Comparison of ENCODE assay signal across 23 mouse cellular contexts in genomic region chr5:138953986-138954385, GRCm38 (mm10). TPM values are rescaled to one million over a fixed set of nuclear protein-coding genes. Genes with fewer than 3 reads are reported as not detected.
DNase-seq lines count a peak whose midpoint lies in the region; ATAC-seq and TF ChIP-seq lines count a peak whose summit lies in the region.
"Had no signal": no experiment of that assay in that cellular context is flagged by ENCODE, and none has a peak within 500 bp of the region (broad histone marks: within the 10 kb centered on the region; RNA-seq: fewer than 3 reads in every experiment).

No protein-coding gene starts in this region.

- no peak for TF ChIP-seq POLR2A in heart, adult 2 months (IDR thresholded peaks at IDR 0.05; ENCODE audit: insufficient read depth, low read depth, low read length)

- no peaks in the 10 kb centered on the region for H3K79me2 ChIP-seq in heart, adult 2 months (replicated peaks; ENCODE audit: control insufficient read depth, insufficient read depth, low read length)

- H3K27me3 ChIP-seq in heart, embryonic 16.5 days (ENCODE audit: control insufficient read depth, insufficient read depth, low read length): no peaks in the 10 kb centered on the region
- H3K27me3 ChIP-seq in heart, adult 2 months (ENCODE audit: control insufficient read depth, insufficient read depth, low read length): no peaks in the 10 kb centered on the region
- 0 out of 2 replicates have a peak, but pooled peaks cover 4% of the 10 kb centered on the region for H3K27me3 ChIP-seq in embryonic facial prominence, embryonic 10.5 days (replicated peaks; ENCODE audit: low read depth, poor library complexity, severe bottlenecking)
- H3K27me3 ChIP-seq in forebrain, embryonic 11.5 days (ENCODE audit: control insufficient read depth, insufficient read depth, low read length): no peaks in the 10 kb centered on the region
- H3K27me3 ChIP-seq: CH12.LX; forebrain, embryonic 12.5 days; Patski had no signal

- ATAC-seq in heart, embryonic 16.5 days (replicated peaks; ENCODE audit: extremely low read depth, insufficient read depth, low FRiP score): no peak
- no peak for ATAC-seq in forebrain, embryonic 11.5 days (replicated peaks; ENCODE audit: low FRiP score)
- ATAC-seq: activated CD4-positive, CD25-positive, alpha-beta regulatory T cell, adult 4 months; forebrain, embryonic 16.5 days; hindbrain, embryonic 16.5 days; inflammation-experienced regulatory T-cells, adult 6 months; Patski had no signal

- no peak for TF ChIP-seq EP300 in heart, adult 2 months (IDR thresholded peaks at IDR 0.05; ENCODE audit: insufficient read depth, low read depth, low read length)

- no peak for TF ChIP-seq CTCF in heart, adult 2 months (IDR thresholded peaks at IDR 0.05)

- no peaks in the 10 kb centered on the region for H3K36me3 ChIP-seq in heart, embryonic 16.5 days (ENCODE audit: control insufficient read depth, insufficient read depth)
- H3K36me3 ChIP-seq in heart, adult 2 months (ENCODE audit: control insufficient read depth, insufficient read depth, low read length): no peaks in the 10 kb centered on the region
- no peaks in the 10 kb centered on the region for H3K36me3 ChIP-seq in embryonic facial prominence, embryonic 10.5 days (replicated peaks)
- no peaks in the 10 kb centered on the region for H3K36me3 ChIP-seq in forebrain, embryonic 11.5 days (ENCODE audit: control insufficient read depth, insufficient read depth, low read length)
- H3K36me3 ChIP-seq: forebrain, embryonic 12.5 days; hindbrain, embryonic 12.5 days had no signal

- no peaks in the 10 kb centered on the region for H3K9me3 ChIP-seq in heart, embryonic 16.5 days (replicated peaks; ENCODE audit: control insufficient read depth, low read length)
- no peaks in the 10 kb centered on the region for H3K9me3 ChIP-seq in embryonic facial prominence, embryonic 10.5 days
- no peaks in the 10 kb centered on the region for H3K9me3 ChIP-seq in forebrain, embryonic 11.5 days (ENCODE audit: control insufficient read depth, low read length)
- H3K9me3 ChIP-seq: forebrain, embryonic 12.5 days; hindbrain, embryonic 12.5 days had no signal

- H3K4me2 ChIP-seq in heart, embryonic 16.5 days (ENCODE audit: low read depth, low read length): no peak overlapping the region
- no peak overlapping the region for H3K4me2 ChIP-seq in forebrain, embryonic 11.5 days (ENCODE audit: low read depth, low read length, severe bottlenecking)
- H3K4me2 ChIP-seq: forebrain, embryonic 12.5 days; heart, embryonic 11.5 days; hindbrain, embryonic 12.5 days had no signal

- peak overlapping the region; percentile 2; the same call in 1 of the 2 replicates for H3K9ac ChIP-seq in heart, embryonic 16.5 days (ENCODE audit: low read length)
- H3K9ac ChIP-seq in heart, adult 2 months (ENCODE audit: low read depth, low read length): no peak overlapping the region
- H3K9ac ChIP-seq in forebrain, embryonic 11.5 days (ENCODE audit: low read length): no peak overlapping the region
- H3K9ac ChIP-seq: forebrain, embryonic 12.5 days; hindbrain, embryonic 12.5 days had no signal

- DNase-seq in heart, adult 2 months: no peak
- peak; percentile 36 for DNase-seq in adrenal gland, postnatal 10 days
- DNase-seq in embryonic facial prominence, embryonic 10.5 days (ENCODE audit: low spot score): no peak
- no peak for DNase-seq in forebrain, embryonic 11.5 days (ENCODE audit: low spot score)
- no peak for DNase-seq in urinary bladder, adult 2 months (ENCODE audit: low spot score)
- DNase-seq: cerebellum, adult 11-12 months; cerebellum, adult 9-10 months; cerebellum, postnatal 36 days; gastrocnemius, postnatal 10 days; heart, adult 18-20 months; heart, postnatal 10 days; heart, postnatal 4 days; kidney, adult 11 months had no signal

- H3K4me3 ChIP-seq in heart, embryonic 16.5 days (ENCODE audit: low read length): no peak overlapping the region
- no peak overlapping the region for H3K4me3 ChIP-seq in heart, adult 2 months
- no peak overlapping the region for H3K4me3 ChIP-seq in embryonic facial prominence, embryonic 10.5 days
- no peak overlapping the region for H3K4me3 ChIP-seq in forebrain, embryonic 11.5 days (ENCODE audit: low read depth, low read length)
- H3K4me3 ChIP-seq: forebrain, embryonic 12.5 days; hindbrain, embryonic 12.5 days had no signal

- peaks cover 23% of the 10 kb centered on the region for H3K4me1 ChIP-seq in heart, embryonic 16.5 days (ENCODE audit: control insufficient read depth, insufficient read depth, low read length)
- no peaks in the 10 kb centered on the region for H3K4me1 ChIP-seq in heart, adult 2 months (ENCODE audit: control insufficient read depth, insufficient read depth, low read length)
- H3K4me1 ChIP-seq in embryonic facial prominence, embryonic 10.5 days: peaks cover 41% of the 10 kb centered on the region
- H3K4me1 ChIP-seq in forebrain, embryonic 11.5 days (replicated peaks; ENCODE audit: control insufficient read depth, insufficient read depth, low read length): no peaks in the 10 kb centered on the region

- WGBS in heart, embryonic 16.5 days: 78% methylated on average over 7 of the region's 7 CpGs
- WGBS in heart, adult 2 months: 87% methylated on average over 7 of the region's 7 CpGs
- WGBS in embryonic facial prominence, embryonic 10.5 days: 67% methylated on average over 7 of the region's 7 CpGs
- WGBS in forebrain, embryonic 11.5 days: 79% methylated on average over 7 of the region's 7 CpGs

- intact Hi-C loops in heart, adult 2 months (cut with DNase I): no loop called here

- no peak overlapping the region for H3K27ac ChIP-seq in heart, embryonic 16.5 days (ENCODE audit: low read length)
- H3K27ac ChIP-seq in heart, adult 2 months: no peak overlapping the region
- peak overlapping the region; percentile 40 for H3K27ac ChIP-seq in embryonic facial prominence, embryonic 10.5 days (replicated peaks)
- no peak overlapping the region for H3K27ac ChIP-seq in forebrain, embryonic 11.5 days (ENCODE audit: low read depth, low read length)
- H3K27ac ChIP-seq: forebrain, embryonic 12.5 days; hindbrain, embryonic 12.5 days had no signal

RNA-seq across cellular contexts. Expression of gene Pdgfa, which starts 43.2 kb away (rescaled TPM):
- polyA plus RNA-seq in heart, embryonic 16.5 days (2015; fragmentation: Nextera tagmentation; extraction: Ambion mirVana): 54.0 and 56.0 TPM in 2 replicates
- 10 to 100 TPM; 19.6 to 20.7 TPM for total RNA-seq in heart, adult 2 months (2021)
- 13.2 and 14.2 TPM in 2 replicates for polyA plus RNA-seq in heart, adult 2 months (2012; rRNA removed)
- 10 to 100 TPM; 22.0 to 23.3 TPM for total RNA-seq in adrenal gland, postnatal 10 days (2021)
- polyA plus RNA-seq in embryonic facial prominence, embryonic 10.5 days (2016; fragmentation: Nextera tagmentation; extraction: Ambion mirVana): 30.8 and 33.5 TPM in 2 replicates
- 8.8 and 9.4 TPM in 2 replicates for polyA plus RNA-seq in forebrain, embryonic 11.5 days (2014; fragmentation: Nextera tagmentation; extraction: Ambion mirVana)
- 20.4 and 39.0 TPM in 2 replicates for polyA plus RNA-seq in urinary bladder, adult 2 months (2012; rRNA removed)
- polyA plus RNA-seq: activated CD4-positive, CD25-positive, alpha-beta regulatory T cell, adult 4 months had no signal
